Mouse (Mus musculus) kidney, adult 8-10 months (tissue): Measurements from ENCODE around the gene Lgals3bp.
A peak's percentile ranks its signal among the peaks of the same experiment; 100 is the strongest.

Experiments used
- DNase-seq, 2 experiments: peaks; one replicate each; pipeline ENCODE4 v3.0.0; 2022

Lgals3bp gene

DNA sequence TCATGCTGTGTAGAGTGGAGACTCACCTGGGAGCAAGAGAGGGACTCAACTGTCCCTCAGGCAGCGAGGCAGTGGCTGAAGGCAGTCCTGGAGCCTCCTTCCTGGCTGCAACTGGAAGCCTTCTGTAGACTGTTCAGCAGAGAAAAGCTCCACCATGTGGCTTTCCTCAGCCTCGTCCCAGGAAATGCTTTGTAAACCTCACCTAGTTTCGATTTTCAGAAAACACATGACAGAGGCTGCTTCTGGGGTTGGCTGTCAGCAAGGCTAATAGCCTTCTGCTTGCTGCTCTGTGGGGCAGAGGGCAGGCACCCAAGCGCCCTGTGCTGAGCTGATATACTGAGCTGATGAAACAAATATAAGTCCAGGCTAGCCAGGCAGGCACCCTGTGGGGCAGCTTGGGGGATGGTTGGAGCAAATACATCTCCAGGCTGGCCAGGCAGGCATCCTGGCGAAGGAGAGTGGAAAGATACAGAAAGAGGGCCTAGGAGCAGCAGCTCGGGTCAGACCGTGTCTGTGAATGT, at the start of gene Lgals3bp:
TSS of gene Lgals3bp (minus strand) at position 333 of the 521 bp plus-strand sequence.
- DNase-seq = peak; percentile 76 to 80

GRCm38 (mm10) chr11:118451211-118451610, 49.3 kb upstream of the Lgals3bp start:
- DNase-seq = no peak

DNA sequence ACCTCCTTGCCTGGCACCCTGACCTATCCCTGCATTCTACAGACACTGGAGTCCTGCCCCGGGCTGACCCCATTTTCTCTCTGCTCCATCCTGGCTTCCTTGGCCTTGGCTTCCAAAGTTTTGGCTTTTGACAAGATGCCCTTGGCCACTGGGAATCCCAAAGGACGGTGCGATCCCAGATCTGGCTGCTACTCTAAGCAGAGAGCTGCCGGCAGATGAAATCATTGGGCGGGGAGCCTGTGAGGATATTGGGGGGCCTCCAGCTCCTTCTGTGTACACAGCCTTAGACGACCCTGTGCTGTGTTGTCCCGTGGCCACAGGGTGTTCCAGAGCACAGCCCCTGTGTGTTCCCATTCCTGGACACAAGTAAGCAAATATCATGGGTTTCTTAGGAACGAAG, 46.5 kb upstream of the Lgals3bp start:
- DNase-seq = no peak

DNA sequence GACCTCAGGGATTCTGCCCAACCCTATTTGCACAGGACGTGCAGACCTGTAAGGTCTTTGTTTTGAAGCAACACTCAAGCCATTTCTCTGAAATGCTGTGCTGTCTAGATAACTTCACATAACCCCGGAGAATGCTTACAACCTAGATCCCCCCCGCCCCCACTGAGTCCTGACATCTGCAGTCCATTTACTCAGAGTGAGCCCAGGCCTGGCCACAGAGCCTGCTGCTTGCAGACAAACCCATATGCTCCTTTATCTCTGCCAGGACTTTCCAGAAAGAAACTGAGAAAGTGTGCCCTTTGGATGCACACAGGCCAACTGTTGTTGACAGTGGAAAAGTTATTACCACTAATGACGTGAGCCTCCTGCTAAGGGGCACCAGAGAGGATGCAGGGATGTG, 45.5 kb upstream of the Lgals3bp start:
- no peak for DNase-seq

DNA sequence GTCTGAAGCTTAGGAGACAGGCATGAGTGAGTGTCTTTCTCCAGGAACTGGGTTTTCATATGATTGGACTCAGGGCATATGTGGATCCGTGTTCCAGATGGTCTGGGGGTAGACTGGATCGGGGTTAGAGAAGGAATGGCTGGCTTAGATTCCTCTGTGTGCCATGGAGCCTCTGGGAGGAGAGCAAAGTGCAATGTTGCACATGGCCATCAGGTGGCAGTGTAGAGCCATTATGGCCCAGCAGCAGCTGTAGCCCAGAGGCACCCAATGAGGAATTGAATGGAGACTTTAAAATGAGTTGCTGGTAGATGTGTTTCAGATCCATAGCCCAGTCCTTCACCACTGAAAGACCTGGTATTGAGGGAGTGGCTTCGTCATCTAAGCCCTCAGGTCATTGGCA, 44.0 kb upstream of the Lgals3bp start:
- DNase-seq = peak in 1 of 2 experiments; percentile 55

DNA sequence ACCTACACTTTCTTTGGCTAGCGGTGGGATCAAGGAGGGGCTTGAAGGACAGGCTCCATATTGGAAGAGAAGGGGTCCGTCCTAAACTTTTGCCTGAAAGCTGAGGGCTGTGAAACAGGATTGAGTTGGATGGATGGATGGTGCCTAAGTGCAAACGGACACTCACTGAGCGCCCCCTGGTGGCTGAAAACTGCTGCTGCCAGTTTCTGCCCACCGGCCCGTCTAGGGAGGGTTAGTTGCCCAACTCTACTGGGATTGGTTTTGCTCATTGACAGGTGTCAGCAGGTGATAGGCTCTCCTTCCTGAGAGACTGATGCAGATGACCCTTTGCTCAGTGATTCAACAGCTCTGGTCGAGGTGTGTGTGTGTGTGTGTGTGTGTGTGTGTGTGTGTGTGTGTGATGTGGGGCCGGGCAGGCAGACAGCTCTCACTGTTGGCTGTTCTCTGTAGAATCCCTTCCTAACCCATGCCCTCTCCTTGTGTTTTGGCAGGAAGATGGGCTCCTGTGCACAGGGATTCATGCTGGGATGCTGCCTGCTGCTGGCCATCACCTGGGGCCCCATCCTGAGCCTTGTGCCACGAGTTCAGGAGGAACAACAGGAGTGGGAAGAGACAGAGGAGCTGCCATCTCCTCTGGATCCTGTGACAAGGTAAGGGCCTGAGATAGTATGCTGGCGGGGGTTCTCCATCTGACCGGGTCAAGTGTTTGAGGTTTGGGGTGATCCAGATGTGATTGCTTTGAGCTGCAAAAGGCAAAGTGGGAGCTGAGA, 41.5 kb upstream of the Lgals3bp start:
- DNase-seq = peak; percentile 46 to 71

- DNase-seq = no peak
Observed at GRCm38 (mm10) chr11:118442691-118443090, 40.8 kb upstream of the Lgals3bp start.

- DNase-seq = no peak
Observed at GRCm38 (mm10) chr11:118438665-118439414, 36.9 kb upstream of the Lgals3bp start.

- peak; percentile 70 to 77 for DNase-seq
Observed at GRCm38 (mm10) chr11:118436471-118436935, 34.6 kb upstream of the Lgals3bp start.

DNA sequence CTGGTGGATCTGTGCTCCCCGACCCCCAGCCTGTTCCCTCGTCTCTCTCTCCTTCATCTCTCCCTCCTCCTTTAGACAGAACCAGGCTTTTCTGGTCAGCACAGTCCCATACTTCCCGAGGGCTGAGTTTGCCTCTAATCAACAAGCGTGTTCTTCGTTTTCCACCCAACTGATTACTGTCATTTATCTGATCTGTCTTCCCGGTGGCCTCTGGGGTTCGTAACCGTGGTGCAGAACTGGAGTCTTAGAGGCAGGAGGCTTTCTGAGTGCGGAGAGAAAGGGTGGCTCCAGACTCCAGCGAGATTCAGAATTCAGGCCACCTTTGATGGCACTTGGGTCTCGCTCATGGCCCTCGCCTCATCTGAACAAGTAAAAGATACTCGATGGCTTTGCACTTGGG, 32.2 kb upstream of the Lgals3bp start:
- no peak for DNase-seq

DNA sequence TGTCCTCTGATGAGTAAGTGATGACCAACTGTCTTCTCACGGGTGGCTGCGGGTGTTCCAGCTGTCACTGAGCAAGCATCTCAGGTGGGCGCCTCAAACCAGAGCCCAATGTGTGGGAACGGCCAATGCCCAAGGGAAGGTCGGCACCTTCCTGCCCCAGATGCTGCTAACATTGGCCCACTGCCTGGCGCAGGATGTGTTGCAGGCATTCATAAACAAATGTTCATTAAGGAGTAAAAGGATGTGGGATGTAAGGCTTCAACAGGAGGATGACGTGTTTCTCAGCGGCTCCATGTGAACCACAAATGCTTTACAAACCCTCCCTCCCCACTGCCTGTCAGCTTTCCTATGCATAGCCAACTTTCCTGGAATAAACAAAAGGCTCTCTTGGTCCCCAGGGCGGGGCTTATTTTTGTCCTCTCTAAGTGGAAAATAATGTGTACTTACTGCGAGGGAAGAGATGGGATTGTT, 31.5 kb upstream of the Lgals3bp start:
- no peak for DNase-seq

- DNase-seq = no peak
Observed at GRCm38 (mm10) chr11:118431100-118431948, 29.4 kb upstream of the Lgals3bp start.

GRCm38 (mm10) chr11:118430291-118430885, 28.5 kb upstream of the Lgals3bp start:
- no peak for DNase-seq

DNA sequence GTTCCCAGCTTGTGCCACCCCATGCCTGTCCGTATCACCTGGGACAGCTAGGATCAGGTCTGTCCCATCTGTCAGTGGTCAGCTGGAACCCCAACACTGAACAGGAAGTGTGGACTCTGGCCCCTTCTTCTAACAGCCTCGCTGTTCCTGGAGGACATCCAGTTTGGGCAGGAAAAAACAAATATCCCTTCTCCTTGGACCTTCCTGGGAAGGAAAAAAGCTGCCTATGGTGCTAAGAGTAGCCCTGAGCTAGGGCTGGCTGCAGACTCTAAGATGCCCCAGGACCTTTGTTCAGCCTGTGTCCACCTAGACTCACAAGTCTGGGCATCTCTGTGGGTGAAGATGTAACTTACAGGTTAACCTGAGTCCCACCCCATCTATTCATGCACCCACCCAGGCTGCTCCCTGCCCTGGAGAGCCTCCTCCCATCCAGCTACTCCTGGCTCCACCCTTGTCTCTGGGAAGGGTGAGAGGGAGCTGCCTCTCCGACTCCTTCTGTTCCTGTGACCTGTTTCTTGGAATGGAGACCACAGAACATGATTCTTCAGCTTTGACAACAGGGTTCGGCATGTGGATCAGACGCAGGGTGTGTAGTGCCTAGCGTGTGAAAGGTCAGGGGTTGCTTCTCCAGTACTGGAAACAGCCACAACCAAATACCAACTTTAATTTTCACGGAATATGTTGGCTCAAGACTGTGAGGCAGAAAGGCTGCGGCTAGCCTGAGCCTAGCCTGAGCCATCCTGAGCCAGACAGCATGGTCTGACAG, 27.2 kb upstream of the Lgals3bp start:
- no peak for DNase-seq

- no peak for DNase-seq
Observed at GRCm38 (mm10) chr11:118428460-118428868, 26.6 kb upstream of the Lgals3bp start.

DNA sequence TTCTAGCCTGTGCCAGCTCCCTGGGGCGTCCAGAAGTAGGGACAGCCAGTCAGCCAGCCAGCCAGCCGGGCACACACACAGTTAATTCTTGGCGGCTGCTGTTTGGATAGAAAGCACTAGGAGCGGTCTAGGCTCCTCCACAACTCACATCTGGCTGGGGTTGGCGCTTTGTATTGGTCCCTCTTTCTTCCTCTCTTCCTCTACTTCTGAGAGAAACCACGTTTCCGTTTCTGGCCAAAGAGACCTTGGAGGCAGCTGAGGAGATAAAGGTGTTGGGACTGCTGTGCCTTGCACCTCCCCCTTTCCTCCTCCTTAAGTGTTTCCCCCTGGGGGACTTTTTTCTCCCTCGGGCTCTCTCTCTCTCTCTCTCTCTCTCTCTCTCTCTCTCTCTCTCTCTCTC, 26.1 kb upstream of the Lgals3bp start, which contains the start of gene C1qtnf1:
TSS of gene C1qtnf1 (plus strand) at position 218 of the 400 bp plus-strand sequence.
- no peak for DNase-seq

DNA sequence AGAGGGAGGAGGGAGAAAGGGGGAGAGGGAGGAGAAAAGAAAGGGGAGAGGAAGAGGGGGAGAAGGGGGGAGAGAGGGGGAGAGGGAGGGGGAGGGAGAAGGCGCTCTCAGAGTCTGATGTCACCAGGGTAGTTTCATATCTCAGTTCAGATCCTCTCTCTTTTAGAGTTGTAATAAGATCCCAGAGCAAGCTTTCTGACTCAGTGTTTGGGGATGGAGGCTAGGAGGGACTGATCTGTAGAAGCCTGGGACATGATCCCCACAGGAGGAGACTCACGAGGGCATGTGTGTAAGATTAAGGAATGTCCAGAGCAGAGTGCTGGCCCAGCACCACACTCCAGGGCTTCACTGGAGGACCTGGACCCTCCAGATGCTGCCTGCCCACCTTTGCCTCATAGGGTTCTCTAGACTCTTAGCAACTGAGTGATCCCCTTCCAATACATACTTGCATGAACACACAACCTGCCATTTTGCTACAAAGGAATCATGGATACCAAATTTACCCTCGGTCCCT, 25.4 kb upstream of the Lgals3bp start:
- DNase-seq = no peak

- no peak for DNase-seq
Observed at GRCm38 (mm10) chr11:118426765-118427164, 24.9 kb upstream of the Lgals3bp start.

- no peak for DNase-seq
Observed at GRCm38 (mm10) chr11:118424621-118425335, 22.9 kb upstream of the Lgals3bp start.

- peak; percentile 78 to 82 for DNase-seq
Observed at GRCm38 (mm10) chr11:118423266-118423971, 21.5 kb upstream of the Lgals3bp start.
